Mouse (Mus musculus): Measurements from ENCODE around the gene Rnase9. TPM values are rescaled to one million over a fixed set of nuclear protein-coding genes. Genes with fewer than 3 reads are reported as not detected.

Gene Rnase9
- polyA plus RNA-seq, 1 experiment from 2014 or later: not detected

GRCm38 (mm10) chr14:51008781-51009180 lies 32.9 kb downstream of the Rnase9 start:
- peak; percentile 12 for DNase-seq (ENCODE audit: low spot score)
- no peak overlapping the region for H3K4me3 ChIP-seq (ENCODE audit: low read depth, low read length)
- WGBS: 83% methylated on average over 4 of the region's 4 CpGs

GRCm38 (mm10) chr14:51007914-51008713 lies 33.6 kb downstream of the Rnase9 start:
- Histone ChIP-seq H3K36me3 (ENCODE audit: control insufficient read depth, insufficient read depth, low read length) (no peaks in the 10 kb centered on the region), H3K27ac (replicated peaks; ENCODE audit: low read depth, low read length) (no peak overlapping the region), H3K9ac (ENCODE audit: low read length) (no peak overlapping the region), H3K4me3 (ENCODE audit: low read depth, low read length) (no peak overlapping the region), H3K4me1 (ENCODE audit: control insufficient read depth, insufficient read depth, low read length) (no peaks in the 10 kb centered on the region), H3K9me3 (ENCODE audit: control insufficient read depth, low read length) (no peaks in the 10 kb centered on the region), H3K4me2 (ENCODE audit: low read depth, severe bottlenecking) (no peak overlapping the region), H3K27me3 (ENCODE audit: control insufficient read depth, insufficient read depth, low read length) (no peaks in the 10 kb centered on the region)
- WGBS: 82% methylated on average over 13 of the region's 13 CpGs
- DNase-seq (ENCODE audit: low spot score) (peak; percentile 9), ATAC-seq (ENCODE audit: insufficient number of reproducible peaks, low FRiP score, low TSS enrichment, low read depth) (no peak)

More at GRCm38 (mm10) chr14:51008781-51009180, 32.9 kb downstream of the Rnase9 start:
- no peak for ATAC-seq (ENCODE audit: insufficient number of reproducible peaks, low FRiP score, low TSS enrichment, low read depth)
- no peaks in the 10 kb centered on the region for H3K36me3 ChIP-seq (ENCODE audit: control insufficient read depth, insufficient read depth, low read length)
- H3K27me3 ChIP-seq (ENCODE audit: control insufficient read depth, insufficient read depth, low read length): no peaks in the 10 kb centered on the region
- H3K4me1 ChIP-seq (ENCODE audit: control insufficient read depth, insufficient read depth, low read length): no peaks in the 10 kb centered on the region
- H3K27ac ChIP-seq (replicated peaks; ENCODE audit: low read depth, low read length): no peak overlapping the region
- H3K9ac ChIP-seq (ENCODE audit: low read length): no peak overlapping the region
- no peaks in the 10 kb centered on the region for H3K9me3 ChIP-seq (ENCODE audit: control insufficient read depth, low read length)
- no peak overlapping the region for H3K4me2 ChIP-seq (ENCODE audit: low read depth, severe bottlenecking)

- 53% methylated on average over 8 of the region's 8 CpGs for WGBS
- Histone ChIP-seq H3K27me3 (ENCODE audit: control insufficient read depth, insufficient read depth, low read length) (no peaks in the 10 kb centered on the region), H3K4me3 (ENCODE audit: low read depth, low read length) (no peak within 1 kb of the TSS), H3K36me3 (ENCODE audit: control insufficient read depth, insufficient read depth, low read length) (no peaks in the 10 kb centered on the region), H3K4me1 (ENCODE audit: control insufficient read depth, insufficient read depth, low read length) (no peaks in the 10 kb centered on the region), H3K27ac (replicated peaks; ENCODE audit: low read depth, low read length) (no peak within 1 kb of the TSS), H3K9ac (ENCODE audit: low read length) (no peak within 1 kb of the TSS), H3K4me2 (ENCODE audit: low read depth, severe bottlenecking) (no peak within 1 kb of the TSS), H3K9me3 (ENCODE audit: control insufficient read depth, low read length) (no peaks in the 10 kb centered on the region)
- ATAC-seq (ENCODE audit: insufficient number of reproducible peaks, low FRiP score, low TSS enrichment, low read depth) (no peak), DNase-seq (ENCODE audit: low spot score) (peak; percentile 16)
Observed at GRCm38 (mm10) chr14:51007152-51007801, 34.4 kb downstream of the Rnase9 start, which contains the start of gene Rnase10. TSS of gene Rnase10 (plus strand) at chr14:51007751.

GRCm38 (mm10) chr14:50997999-50998666 lies 43.5 kb downstream of the Rnase9 start:
- Histone ChIP-seq H3K4me3 (ENCODE audit: low read depth, low read length) (no peak overlapping the region), H3K36me3 (ENCODE audit: control insufficient read depth, insufficient read depth, low read length) (no peaks in the 10 kb centered on the region), H3K4me2 (ENCODE audit: low read depth, severe bottlenecking) (no peak overlapping the region), H3K27me3 (ENCODE audit: control insufficient read depth, insufficient read depth, low read length) (no peaks in the 10 kb centered on the region), H3K9ac (ENCODE audit: low read length) (no peak overlapping the region), H3K4me1 (ENCODE audit: control insufficient read depth, insufficient read depth, low read length) (no peaks in the 10 kb centered on the region), H3K9me3 (ENCODE audit: control insufficient read depth, low read length) (no peaks in the 10 kb centered on the region), H3K27ac (replicated peaks; ENCODE audit: low read depth, low read length) (no peak overlapping the region)
- DNase-seq (ENCODE audit: low spot score) (peak; percentile 6), ATAC-seq (ENCODE audit: insufficient number of reproducible peaks, low FRiP score, low TSS enrichment, low read depth) (no peak)
- WGBS: 86% methylated on average over 2 of the region's 2 CpGs

- H3K27ac ChIP-seq (replicated peaks; ENCODE audit: low read depth, low read length): no peak overlapping the region
- H3K4me2 ChIP-seq (ENCODE audit: low read depth, severe bottlenecking): no peak overlapping the region
- H3K4me3 ChIP-seq (ENCODE audit: low read depth, low read length): no peak overlapping the region
- H3K9ac ChIP-seq (ENCODE audit: low read length): no peak overlapping the region
- no peak for ATAC-seq (ENCODE audit: insufficient number of reproducible peaks, low FRiP score, low TSS enrichment, low read depth)
- no peaks in the 10 kb centered on the region for H3K9me3 ChIP-seq (ENCODE audit: control insufficient read depth, low read length)
- WGBS: 69% methylated on average over 3 of the region's 3 CpGs
- H3K4me1 ChIP-seq (ENCODE audit: control insufficient read depth, insufficient read depth, low read length): no peaks in the 10 kb centered on the region
- no peaks in the 10 kb centered on the region for H3K36me3 ChIP-seq (ENCODE audit: control insufficient read depth, insufficient read depth, low read length)
- H3K27me3 ChIP-seq (ENCODE audit: control insufficient read depth, insufficient read depth, low read length): no peaks in the 10 kb centered on the region
- DNase-seq (ENCODE audit: low spot score): peak; percentile 12
Observed at GRCm38 (mm10) chr14:50997088-50997487, 44.6 kb downstream of the Rnase9 start.

- no peak for ATAC-seq (ENCODE audit: insufficient number of reproducible peaks, low FRiP score, low TSS enrichment, low read depth)
- no peaks in the 10 kb centered on the region for H3K36me3 ChIP-seq (ENCODE audit: control insufficient read depth, insufficient read depth, low read length)
- H3K9ac ChIP-seq (ENCODE audit: low read length): no peak overlapping the region
Observed at GRCm38 (mm10) chr14:50991037-50991436, 50.6 kb downstream of the Rnase9 start.

More at GRCm38 (mm10) chr14:50991037-50991436, 50.6 kb downstream of the Rnase9 start:
- H3K27ac ChIP-seq (replicated peaks; ENCODE audit: low read depth, low read length): no peak overlapping the region
- DNase-seq (ENCODE audit: low spot score): no peak
- no peaks in the 10 kb centered on the region for H3K4me1 ChIP-seq (ENCODE audit: control insufficient read depth, insufficient read depth, low read length)
- no peak overlapping the region for H3K4me3 ChIP-seq (ENCODE audit: low read depth, low read length)
- H3K9me3 ChIP-seq (ENCODE audit: control insufficient read depth, low read length): no peaks in the 10 kb centered on the region
- no peak overlapping the region for H3K4me2 ChIP-seq (ENCODE audit: low read depth, severe bottlenecking)
- WGBS: 88% methylated on average over 3 of the region's 3 CpGs
- no peaks in the 10 kb centered on the region for H3K27me3 ChIP-seq (ENCODE audit: control insufficient read depth, insufficient read depth, low read length)

Other genes with a start within 250 kb of the Rnase9 start
- not detected in 2 replicates for gene Ccnb1ip1, start 234.1 kb downstream of the Rnase9 start, polyA plus RNA-seq (2014; fragmentation: Nextera tagmentation; extraction: Ambion mirVana)
- gene Parp2, start 234.0 kb downstream of the Rnase9 start, polyA plus RNA-seq (2014; fragmentation: Nextera tagmentation; extraction: Ambion mirVana): 71.6 and 79.9 TPM in 2 replicates
- 5.2 and 6.2 TPM in 2 replicates for gene Tep1, start 171.3 kb downstream of the Rnase9 start, polyA plus RNA-seq (2014; fragmentation: Nextera tagmentation; extraction: Ambion mirVana)
- gene Klhl33, start 144.4 kb downstream of the Rnase9 start, polyA plus RNA-seq (2014; fragmentation: Nextera tagmentation; extraction: Ambion mirVana): 0.08 TPM in 1 of 2 replicates, not detected in the other
- 173 and 186 TPM in 2 replicates for gene Osgep, start 117.0 kb downstream of the Rnase9 start, polyA plus RNA-seq (2014; fragmentation: Nextera tagmentation; extraction: Ambion mirVana)
- gene Apex1, start 116.9 kb downstream of the Rnase9 start, polyA plus RNA-seq (2014; fragmentation: Nextera tagmentation; extraction: Ambion mirVana): 447 and 466 TPM in 2 replicates
- gene Pip4p1, start 111.0 kb downstream of the Rnase9 start, polyA plus RNA-seq (2014; fragmentation: Nextera tagmentation; extraction: Ambion mirVana): 47.3 and 52.8 TPM in 2 replicates
- gene Pnp, start 110.8 kb downstream of the Rnase9 start, polyA plus RNA-seq (2014; fragmentation: Nextera tagmentation; extraction: Ambion mirVana): 78.4 and 86.1 TPM in 2 replicates
- gene Gm49342, start 97.4 kb downstream of the Rnase9 start, polyA plus RNA-seq (2014; fragmentation: Nextera tagmentation; extraction: Ambion mirVana): not detected in 2 replicates
- 0.34 and 0.84 TPM in 2 replicates for gene Pnp2, start 85.9 kb downstream of the Rnase9 start, polyA plus RNA-seq (2014; fragmentation: Nextera tagmentation; extraction: Ambion mirVana)
- gene Rnase10, start 34.1 kb downstream of the Rnase9 start, polyA plus RNA-seq (2014; fragmentation: Nextera tagmentation; extraction: Ambion mirVana): not detected in 2 replicates
- not detected in 2 replicates for gene Rnase11, start 8.3 kb upstream of the Rnase9 start, polyA plus RNA-seq (2014; fragmentation: Nextera tagmentation; extraction: Ambion mirVana)
- gene Rnase12, start 15.8 kb upstream of the Rnase9 start, polyA plus RNA-seq (2014; fragmentation: Nextera tagmentation; extraction: Ambion mirVana): not detected in 2 replicates
- gene Olfr750, start 32.6 kb upstream of the Rnase9 start, polyA plus RNA-seq (2014; fragmentation: Nextera tagmentation; extraction: Ambion mirVana): not detected in 2 replicates
- 7.1 and 8.8 TPM in 2 replicates for gene Rnase4, start 49.2 kb upstream of the Rnase9 start, polyA plus RNA-seq (2014; fragmentation: Nextera tagmentation; extraction: Ambion mirVana)
- 1.9 and 2.2 TPM in 2 replicates for gene Ang, start 49.3 kb upstream of the Rnase9 start, polyA plus RNA-seq (2014; fragmentation: Nextera tagmentation; extraction: Ambion mirVana)
- not detected in 2 replicates for gene Eddm3b, start 72.6 kb upstream of the Rnase9 start, polyA plus RNA-seq (2014; fragmentation: Nextera tagmentation; extraction: Ambion mirVana)
- gene Rnase6, start 82.0 kb upstream of the Rnase9 start, polyA plus RNA-seq (2014; fragmentation: Nextera tagmentation; extraction: Ambion mirVana): 0.20 and 0.41 TPM in 2 replicates
- gene Rnase1, start 104.9 kb upstream of the Rnase9 start, polyA plus RNA-seq (2014; fragmentation: Nextera tagmentation; extraction: Ambion mirVana): 0.20 TPM in 1 of 2 replicates, not detected in the other
- gene Rnase2b, start 120.4 kb upstream of the Rnase9 start, polyA plus RNA-seq (2014; fragmentation: Nextera tagmentation; extraction: Ambion mirVana): not detected in 2 replicates
- not detected in 2 replicates for gene Ang2, start 157.3 kb upstream of the Rnase9 start, polyA plus RNA-seq (2014; fragmentation: Nextera tagmentation; extraction: Ambion mirVana)
- gene Ear14, start 161.5 kb upstream of the Rnase9 start, polyA plus RNA-seq (2014; fragmentation: Nextera tagmentation; extraction: Ambion mirVana): not detected in 2 replicates
- not detected in 2 replicates for gene Rnase2a, start 214.2 kb upstream of the Rnase9 start, polyA plus RNA-seq (2014; fragmentation: Nextera tagmentation; extraction: Ambion mirVana)